Mouse (Mus musculus) CD4-positive helper T cell, adult 2 months (primary cell): ENCODE data around the gene Hdgfl2.
"Not testable (repeated sequence)": the region's sequence is repeated elsewhere in the genome, so short reads cannot be mapped to it uniquely, and the experiment has no call there.

ENCODE experiments used
- DNase-seq: peaks from one replicate; pipeline ENCODE4 v3.0.0-alpha.2; 2012; ENCODE audit warnings: low read depth, missing footprints, low spot score

Hdgfl2 gene

DNA sequence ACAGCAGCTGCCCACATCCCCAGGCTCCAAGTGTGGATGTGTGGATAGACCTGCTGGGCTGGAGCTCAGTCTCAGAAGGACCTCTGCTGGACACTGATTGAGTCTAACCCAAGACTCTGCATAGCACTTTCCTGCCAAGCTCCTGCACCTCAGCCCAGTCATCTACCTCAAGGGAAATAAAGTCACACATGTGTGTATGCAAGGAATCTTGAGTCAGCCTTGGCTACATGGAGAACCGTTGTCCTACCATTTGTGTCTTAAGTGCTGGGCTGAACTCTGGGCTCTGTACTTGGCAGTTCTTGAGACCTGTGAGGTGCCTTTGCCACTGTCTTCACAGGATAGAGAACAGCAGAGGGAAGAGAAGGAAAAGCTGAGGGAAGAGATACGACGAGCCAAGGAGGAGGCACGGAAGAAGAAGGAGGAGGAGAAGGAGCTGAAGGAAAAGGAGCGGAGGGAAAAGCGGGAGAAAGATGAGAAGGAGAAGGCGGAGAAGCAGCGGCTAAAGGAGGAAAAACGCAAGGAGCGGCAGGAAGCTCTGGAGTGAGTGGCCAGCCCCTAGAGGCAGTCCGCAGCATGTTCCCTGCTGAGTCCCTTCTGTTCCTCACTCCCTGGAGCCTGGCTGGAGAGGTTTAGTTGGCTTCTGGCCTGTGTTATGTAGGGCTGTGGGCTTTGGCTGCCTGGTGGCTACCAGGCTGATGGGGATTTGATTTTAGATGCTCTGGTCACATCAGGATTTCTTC lies 21.9 kb upstream of the Hdgfl2 start:
- no peak for DNase-seq

DNA sequence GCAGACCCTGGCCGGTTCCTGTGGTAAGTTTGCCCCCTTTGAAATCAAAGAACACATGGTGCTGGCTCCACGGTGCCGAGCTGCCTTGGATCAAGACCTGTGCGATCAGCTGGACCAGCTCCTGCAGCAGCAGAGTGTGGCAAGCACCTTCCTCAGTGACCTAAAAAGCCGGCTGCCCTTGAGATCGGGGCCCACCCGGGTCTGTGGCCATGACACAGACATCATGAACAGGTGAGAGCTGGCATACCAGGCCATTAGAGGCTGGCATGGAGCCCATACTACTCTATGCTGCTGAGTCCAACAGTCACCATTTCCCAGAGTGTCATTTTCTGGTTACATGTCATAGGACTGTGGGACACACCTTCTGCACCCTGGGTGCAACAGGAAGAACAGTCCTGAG lies 17.4 kb upstream of the Hdgfl2 start:
- no peak for DNase-seq

DNA sequence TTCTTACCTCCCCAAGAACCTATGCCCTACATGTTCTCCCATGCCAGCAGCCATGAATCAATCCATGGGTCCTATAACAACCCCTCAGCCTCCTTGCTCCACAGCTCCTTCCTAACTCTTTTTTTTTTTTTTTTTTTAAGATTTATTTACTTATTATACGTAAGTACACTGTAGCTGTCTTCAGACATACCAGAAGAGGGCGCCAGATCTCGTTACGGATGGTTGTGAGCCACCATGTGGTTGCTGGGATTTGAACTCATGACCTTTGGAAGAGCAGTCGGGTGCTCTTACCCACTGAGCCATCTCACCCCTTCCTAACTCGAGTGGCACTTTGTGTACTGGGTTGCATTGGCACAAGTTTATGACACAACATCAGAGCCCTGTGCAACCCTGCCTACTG lies 13.7 kb upstream of the Hdgfl2 start:
- not testable (repeated sequence) for DNase-seq

DNA sequence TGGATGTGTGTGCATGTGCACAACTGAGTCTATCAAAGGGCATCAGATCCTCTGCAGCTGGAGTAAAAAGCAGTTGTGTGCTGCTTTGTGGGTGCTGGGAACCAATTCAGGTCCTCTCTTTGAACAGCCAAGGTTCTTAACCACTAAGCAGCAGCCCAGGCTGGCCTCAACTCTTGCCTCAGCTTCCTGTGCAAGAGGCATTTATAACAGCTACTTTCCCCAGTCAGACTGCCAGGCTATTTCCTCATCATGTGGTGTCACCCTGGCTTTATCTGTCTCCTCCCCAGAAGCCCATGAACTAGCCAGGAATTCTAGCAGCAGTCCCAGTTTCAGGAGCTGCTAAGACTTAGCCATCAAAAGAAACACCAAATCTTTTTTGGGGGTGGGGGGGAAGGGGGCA lies 13.0 kb upstream of the Hdgfl2 start:
- DNase-seq = no peak

DNA sequence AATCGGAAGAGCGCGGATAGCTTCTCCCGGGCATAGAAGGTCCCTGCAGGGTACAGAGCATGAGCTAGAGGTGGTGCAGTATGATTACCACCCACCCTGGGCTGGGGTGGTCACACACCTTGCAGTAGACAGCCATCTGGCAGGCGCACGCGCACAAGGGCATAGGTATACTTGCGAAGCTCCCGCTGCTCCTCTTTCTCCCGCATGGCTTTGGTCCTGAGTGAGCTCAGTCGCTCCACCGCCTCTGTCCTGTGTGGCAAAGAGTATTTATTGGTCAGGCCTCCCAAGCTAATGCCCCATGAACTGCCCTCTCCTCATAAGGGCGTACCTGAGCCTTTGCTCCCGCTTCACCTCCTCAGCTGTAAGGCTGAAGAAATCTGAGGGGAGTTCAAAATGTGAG lies 10.4 kb upstream of the Hdgfl2 start:
- DNase-seq = no peak

DNA sequence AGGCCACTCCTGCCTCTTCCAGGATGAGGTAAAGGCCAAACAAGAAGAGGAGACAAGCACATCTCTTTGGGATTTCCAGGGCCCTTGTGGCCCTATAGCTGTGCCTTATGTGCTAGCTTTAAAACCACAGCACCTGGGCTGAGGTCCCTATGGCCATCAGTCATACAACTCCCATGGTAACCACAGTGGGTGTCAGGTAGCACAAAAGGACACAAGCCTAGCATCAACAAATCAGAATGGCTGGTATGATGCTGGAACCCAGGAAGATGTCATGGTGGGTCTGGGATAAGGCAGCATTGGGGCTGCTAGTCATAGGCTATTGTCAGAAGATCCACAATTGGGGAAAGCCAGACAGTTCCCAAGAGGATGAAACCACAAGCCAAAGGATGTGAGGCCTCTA lies 8.3 kb upstream of the Hdgfl2 start:
- DNase-seq = no peak

DNA sequence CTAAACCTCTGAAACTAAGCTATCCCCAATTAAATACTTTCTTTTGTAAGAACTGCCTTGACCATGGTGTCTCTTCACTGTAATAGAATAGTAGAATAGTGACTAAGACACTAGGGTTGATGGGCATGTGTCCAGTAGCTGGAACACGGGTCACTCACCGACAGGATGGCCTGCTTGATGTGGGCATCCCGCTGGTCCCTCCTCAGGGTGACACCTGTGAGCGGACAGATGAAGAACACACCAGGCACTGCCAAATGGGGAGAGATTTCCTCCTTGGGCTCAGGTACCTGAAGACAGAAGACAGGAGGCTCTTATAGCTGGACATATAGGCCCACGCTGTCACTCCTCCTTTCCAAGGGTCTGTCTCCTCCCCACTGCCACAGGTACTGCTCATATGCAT lies 7.2 kb upstream of the Hdgfl2 start:
- no peak for DNase-seq

DNA sequence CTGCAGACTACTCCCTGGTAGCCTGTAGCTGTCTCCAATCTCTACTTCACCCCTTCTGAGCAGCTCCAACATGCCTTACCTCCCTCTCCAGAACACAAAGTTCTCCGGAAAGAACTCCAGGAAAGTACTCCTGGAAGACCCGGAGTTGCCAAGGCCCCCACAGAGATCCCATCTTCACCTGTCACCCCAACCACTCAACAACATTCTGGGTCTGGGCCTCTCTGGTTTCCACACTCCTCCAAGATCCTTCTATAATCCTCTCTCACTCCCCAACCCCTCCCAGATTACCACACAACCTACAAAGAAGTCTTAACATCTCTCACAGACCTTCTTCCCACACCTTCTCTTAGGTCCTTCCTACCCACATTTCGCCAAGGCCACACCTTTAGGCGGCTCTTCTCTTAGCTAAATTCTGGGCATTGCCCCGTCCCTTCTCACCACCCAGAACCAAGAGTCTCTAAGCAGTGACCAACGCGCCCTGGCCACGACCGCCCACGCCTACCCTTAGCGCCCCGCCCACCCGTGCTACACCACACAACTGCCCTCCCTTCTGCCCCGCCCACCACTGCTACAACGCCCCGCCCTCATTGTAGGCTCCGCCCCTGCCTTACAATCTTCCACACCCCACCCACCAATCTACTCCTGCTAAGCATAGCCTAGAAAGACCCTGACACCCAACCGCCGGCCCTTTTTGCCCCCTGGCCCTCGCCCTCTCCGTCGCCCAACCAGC lies 5.2 kb upstream of the Hdgfl2 start:
- peak; percentile 90 for DNase-seq

DNA sequence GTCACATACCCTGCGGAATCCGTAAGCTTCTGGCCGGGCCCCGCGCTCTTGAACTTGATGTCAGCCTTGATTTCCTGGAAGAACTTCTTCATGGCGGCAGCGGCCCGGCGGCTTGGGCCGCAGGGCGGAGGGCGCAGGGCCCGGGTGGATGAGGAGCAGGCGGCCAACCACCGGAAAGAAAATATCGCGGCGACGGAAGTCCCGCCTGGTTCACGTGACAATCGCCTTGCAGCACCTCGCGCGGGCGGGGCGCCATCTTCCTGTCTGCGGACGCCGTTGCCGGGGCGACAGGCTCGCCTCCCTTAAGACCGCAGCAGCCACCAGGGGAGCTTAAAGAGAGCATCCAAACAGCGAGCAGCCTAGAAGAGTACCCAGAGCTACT lies 4.6 kb upstream of the Hdgfl2 start, which contains the start of gene Ubxn6:
TSS of gene Ubxn6 (minus strand) at position 202 of the 382 bp plus-strand sequence.
- DNase-seq = peak; percentile 98

DNA sequence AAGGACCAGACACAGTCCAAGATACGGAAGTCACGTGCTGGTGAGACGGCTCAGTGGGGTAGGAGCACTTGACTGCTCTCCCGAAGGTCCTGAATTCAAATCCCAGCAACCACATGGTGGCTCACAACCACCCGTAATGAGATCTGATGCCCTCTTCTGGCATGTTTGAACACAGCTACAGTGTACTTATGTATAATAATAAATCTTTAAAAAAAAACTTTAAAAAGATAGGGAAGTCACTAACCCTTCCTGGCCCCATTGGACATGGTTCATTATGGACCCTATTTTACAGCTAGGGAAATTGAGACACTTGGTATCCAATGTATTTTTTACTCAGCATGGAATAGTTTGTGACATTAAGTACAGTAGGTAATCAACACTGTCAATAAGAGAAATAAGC lies 1.9 kb upstream of the Hdgfl2 start:
- no peak for DNase-seq

DNA sequence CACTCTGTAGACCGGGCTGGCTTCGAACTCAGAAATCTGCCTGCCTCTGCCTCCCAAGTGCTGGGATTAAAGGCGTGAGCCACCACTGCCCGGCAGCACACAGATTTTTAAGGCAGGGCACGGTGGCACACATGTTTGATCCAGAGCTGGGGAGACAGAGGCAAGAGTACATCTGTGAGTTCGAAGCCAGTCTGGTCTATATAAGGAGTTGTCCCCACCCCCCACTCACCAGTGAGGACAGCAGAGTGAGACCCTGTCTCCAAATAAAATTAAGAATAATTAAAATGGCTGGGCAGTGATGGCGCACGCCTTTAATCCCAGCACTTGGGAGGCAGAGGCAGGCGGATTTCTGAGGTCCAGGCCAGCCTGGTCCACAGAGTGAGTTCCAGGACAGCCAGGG lies 1.1 kb upstream of the Hdgfl2 start:
- peak; percentile 24 for DNase-seq

DNA sequence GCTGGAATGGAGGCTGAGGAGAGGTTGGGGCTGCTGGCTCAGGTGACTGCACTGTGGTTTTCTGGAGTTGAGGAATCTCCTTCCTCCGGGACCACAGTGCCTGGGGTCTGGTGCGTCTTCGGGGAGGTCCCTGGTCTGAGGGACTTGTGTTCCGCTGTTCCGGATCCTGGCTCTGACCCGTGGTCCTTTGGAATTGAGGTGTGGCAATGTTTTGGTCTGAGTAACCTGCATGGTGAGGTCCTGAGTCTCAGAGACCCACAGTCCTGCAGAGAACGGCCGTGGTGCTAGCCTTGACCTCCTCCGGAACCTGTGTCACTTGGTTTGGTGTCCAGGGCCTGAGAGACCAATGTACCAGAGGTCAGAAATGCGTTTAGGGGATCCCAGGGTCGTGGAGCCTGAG lies 487 bp downstream of the Hdgfl2 start:
- DNase-seq = no peak

DNA sequence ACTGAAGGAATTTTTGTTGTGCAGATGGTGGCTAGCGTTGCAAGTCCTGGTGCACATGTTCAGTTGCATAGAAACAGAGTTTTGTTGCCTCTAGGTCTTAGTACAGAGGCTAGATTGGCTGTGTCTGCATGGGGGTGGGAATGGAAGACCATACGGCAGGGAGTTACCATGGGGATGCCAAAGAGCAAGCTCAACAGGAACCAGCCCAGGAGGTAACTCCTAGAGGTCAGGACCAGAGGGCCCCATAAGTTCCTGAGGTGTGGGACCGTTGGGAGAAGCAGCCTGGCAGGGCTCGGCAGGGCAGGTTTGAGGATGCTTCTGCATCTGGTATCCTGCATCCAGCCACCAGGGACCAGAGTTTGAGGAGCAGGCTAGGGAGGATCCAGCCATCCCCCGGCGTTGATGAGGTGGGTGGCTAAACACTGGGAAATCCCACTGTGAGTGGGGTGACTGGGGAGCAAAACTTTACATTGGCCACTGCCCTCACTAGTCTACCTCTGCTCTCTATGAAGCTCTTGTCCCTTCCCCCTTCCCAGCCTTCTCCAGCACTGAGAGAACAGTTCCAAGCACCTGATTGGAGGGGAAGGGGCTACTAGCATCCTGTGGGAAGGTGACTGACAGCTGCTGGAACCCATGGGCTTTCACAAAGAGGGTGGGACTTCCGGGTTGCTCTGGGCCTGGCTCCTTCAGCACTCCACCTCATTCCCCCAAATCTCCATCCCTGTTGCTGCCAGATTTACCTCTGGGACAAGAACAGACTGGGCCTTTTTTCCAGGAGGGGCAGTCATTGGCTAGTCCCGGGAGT lies 1.5 kb downstream of the Hdgfl2 start:
- no peak for DNase-seq

DNA sequence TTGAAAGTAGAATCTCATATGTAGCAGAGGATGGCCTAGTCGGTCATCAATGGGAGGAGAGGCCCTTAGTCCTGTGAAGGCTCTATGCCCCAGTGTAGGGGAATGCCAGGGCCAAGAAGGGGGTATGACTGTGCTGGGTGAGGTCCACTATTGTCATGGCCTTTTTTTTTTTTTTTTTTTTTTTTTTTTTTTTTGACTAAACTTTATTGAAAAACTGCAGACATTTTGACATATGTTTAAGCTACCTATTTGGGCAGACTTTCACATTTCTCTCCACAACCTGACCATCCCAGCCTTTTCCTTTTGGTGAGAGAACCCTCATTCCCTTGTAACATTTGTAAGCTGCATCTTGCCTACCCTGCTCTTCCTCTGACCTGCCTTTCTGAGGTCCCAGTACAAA lies 12.9 kb downstream of the Hdgfl2 start:
- DNase-seq = no peak

DNA sequence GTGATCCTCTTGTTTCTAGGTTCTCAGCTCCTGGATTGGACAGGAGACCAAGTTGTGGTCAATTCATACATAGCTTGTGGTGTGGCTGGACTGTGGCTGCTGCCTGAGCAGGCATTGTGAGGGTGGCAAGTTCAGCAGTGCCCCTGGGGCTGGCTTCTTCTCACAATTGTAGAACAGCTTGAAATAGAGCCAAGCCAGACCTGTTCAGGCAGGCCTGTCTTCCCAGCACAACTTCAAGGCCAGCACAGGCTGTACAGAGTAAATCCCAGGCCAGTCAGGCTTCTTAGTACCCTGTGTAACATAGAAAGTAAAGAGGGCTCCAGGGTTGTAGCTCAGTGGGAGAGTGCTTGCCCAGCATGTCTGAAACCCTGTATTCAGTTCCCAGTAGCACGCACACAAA lies 13.4 kb downstream of the Hdgfl2 start:
- DNase-seq = no peak

DNA sequence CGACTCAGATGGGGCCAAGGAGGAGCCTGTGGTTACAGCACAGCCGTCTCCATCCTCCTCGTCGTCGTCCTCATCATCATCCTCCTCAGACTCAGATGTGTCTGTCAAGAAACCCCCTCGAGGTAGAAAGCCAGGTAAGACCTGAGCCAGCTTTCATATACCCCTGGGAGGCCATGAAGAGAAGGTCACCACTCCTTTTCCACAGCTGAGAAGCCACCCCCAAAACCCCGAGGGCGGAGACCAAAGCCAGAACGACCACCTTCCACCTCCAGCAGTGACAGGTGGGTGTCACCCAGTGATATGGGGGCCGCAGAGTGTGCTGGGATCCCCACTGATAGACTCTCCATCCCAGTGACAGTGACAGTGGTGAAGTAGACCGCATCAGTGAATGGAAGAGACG lies 17.4 kb downstream of the Hdgfl2 start:
- no peak for DNase-seq

DNA sequence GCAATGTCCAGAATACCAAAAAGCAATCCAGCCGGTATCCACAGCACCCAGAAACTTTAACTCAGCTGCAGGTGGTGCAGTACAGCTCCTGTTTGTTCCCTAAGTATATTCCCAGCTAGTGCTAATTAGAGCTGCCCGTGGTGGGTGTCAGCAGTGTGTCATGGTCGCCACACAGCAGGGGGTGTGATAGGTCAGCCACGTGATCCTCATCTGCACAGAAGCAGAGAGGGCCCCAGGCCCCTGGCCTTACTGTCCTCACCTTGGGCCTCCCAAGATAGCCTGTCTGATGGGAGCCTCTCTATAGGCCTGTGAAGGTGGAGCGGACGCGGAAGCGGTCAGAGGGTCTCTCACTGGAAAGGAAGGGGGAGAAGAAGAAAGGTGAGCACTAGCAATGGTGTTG lies 18.7 kb downstream of the Hdgfl2 start:
- no peak for DNase-seq

DNA sequence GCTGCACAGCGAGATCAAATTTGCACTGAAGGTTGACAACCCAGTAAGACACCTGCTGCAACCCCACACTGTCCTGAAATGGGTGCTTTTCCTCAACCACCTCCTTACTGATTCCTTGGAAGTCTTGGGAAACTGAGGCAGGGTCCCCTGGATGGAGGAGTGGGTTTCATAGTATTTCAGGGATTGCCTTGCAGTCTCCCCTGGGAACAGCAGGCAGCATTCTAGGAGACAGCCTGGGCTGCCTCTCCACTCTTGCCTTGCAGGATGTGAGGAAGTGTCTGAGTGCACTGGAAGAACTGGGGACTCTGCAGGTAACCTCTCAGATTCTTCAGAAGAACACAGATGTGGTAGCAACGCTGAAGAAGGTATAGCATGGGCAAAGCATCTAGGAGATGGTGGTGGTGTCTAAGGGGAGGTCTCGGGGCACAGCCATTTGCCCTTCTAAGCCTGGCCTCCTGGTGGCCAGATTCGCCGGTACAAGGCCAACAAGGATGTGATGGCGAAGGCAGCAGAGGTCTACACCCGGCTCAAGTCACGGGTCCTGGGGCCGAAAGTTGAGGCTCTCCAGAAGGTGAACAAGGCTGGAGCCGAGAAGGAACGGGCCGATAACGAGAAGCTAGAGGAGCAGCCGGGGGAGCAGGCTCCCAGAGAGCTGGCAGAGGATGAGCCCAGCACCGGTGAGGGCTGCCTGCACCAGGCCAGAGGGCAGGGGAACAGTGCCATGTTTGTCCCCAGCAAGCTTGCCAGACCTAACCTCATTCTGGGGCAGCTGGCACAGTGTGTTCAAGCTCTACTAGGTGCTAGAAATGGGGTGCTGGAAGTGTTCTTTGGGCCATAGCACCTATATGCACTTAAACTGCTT lies 19.5 kb downstream of the Hdgfl2 start:
- no peak for DNase-seq

DNA sequence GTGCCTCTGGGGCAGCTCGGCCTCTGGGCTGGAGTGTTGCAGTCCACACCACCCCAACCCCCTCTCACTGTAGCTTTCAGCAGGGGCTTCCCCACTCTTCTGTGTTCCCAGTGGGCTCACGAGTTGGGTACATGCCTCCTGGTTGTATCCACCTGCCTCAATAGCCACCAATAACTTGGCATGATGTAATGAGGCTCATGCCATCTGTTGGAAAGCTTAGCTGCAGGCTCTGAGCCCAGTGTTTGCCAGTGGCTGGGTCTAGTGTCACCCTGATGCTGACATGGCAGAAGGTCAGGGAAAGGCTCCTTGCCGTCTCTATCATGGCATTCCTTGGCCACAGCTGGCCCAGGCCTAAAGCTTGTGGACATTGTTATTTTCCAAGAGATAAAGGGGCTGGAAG lies 21.4 kb downstream of the Hdgfl2 start:
- DNase-seq = no peak

DNA sequence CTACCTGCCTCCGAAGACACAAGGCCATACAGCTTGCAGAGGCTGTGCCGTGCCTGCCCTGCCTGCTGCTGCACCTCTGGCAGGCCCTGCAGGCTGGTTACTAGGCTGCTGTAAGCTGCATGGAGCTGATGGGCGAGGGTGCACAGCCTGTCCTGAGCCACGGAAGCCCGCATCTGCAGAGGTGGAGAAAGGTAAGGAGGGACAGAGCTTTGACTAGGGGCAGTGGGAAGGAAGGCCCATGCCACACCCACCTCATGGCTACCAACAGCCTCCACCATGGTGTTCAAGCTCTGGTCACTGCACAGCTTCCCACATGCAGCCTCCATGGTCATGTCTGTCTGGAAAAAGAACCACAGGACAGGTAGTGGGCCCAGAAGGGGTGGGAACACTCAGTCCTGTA lies 22.7 kb downstream of the Hdgfl2 start:
- no peak for DNase-seq

DNA sequence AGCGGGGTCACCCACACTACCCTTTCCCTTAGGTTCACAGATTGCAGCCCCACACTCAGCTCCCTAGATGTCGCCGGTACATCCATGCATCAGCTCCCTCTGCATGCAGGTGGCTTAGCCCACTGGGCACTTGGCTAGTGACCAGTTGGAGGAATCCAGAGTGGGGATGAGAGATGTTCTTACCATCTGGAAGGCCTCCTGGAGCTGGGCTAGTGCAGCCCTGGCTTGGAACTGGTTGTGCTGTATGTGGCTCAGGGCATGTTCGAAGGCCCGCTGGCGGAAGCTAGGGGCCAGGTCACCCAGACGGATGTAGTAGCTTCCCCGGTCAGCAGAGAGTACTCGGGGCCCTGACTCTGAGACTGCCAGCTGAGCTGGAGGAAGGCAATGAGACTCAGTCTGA lies 23.5 kb downstream of the Hdgfl2 start:
- DNase-seq = no peak
